Mouse (Mus musculus): ENCODE measurements around the gene Tes3-ps. TPM values are rescaled to one million over a fixed set of nuclear protein-coding genes. Genes with fewer than 3 reads are reported as not detected.
A peak's percentile ranks its signal among the peaks of the same experiment; 100 is the strongest.

The Tes3-ps gene
- total RNA-seq (2022) = 1 to 10 TPM in 2 of 4 experiments, under 1 TPM in 2; 0.73 to 1.3 (median 1.0) TPM

- DNase-seq (ENCODE audit: low spot score) = no peak
Observed at GRCm38 (mm10) chr13:49492376-49493368, at the start of gene Tes3-ps. Gene Tes3-ps (plus strand): TSS chr13:49493318.

- no peak for DNase-seq (ENCODE audit: low spot score)
Observed at GRCm38 (mm10) chr13:49444451-49444850, 48.7 kb upstream of the Tes3-ps start.

- DNase-seq (ENCODE audit: low spot score) = peak; percentile 86
Observed at GRCm38 (mm10) chr13:49449318-49449749, 43.8 kb upstream of the Tes3-ps start.

GRCm38 (mm10) chr13:49460276-49460675 is 32.8 kb upstream of the Tes3-ps start:
- DNase-seq (ENCODE audit: low spot score) = no peak

- DNase-seq (ENCODE audit: low spot score) = peak; percentile 56
Observed at GRCm38 (mm10) chr13:49460692-49461414, 32.3 kb upstream of the Tes3-ps start.

GRCm38 (mm10) chr13:49461458-49462132 is 31.5 kb upstream of the Tes3-ps start:
- peak; percentile 35 for DNase-seq (ENCODE audit: low spot score)

- DNase-seq (ENCODE audit: low spot score) = no peak
Observed at GRCm38 (mm10) chr13:49462921-49463320, 30.2 kb upstream of the Tes3-ps start.

- DNase-seq (ENCODE audit: low spot score) = no peak
Observed at GRCm38 (mm10) chr13:49465875-49466274, 27.2 kb upstream of the Tes3-ps start.

- DNase-seq (ENCODE audit: low spot score) = peak; percentile 65
Observed at GRCm38 (mm10) chr13:49466393-49467075, 26.6 kb upstream of the Tes3-ps start.

GRCm38 (mm10) chr13:49467585-49467984 is 25.5 kb upstream of the Tes3-ps start:
- no peak for DNase-seq (ENCODE audit: low spot score)

GRCm38 (mm10) chr13:49469002-49469401 is 24.1 kb upstream of the Tes3-ps start:
- no peak for DNase-seq (ENCODE audit: low spot score)

- DNase-seq (ENCODE audit: low spot score) = no peak
Observed at GRCm38 (mm10) chr13:49470319-49470718, 22.8 kb upstream of the Tes3-ps start.

GRCm38 (mm10) chr13:49470806-49471205 is 22.3 kb upstream of the Tes3-ps start:
- peak; percentile 69 for DNase-seq (ENCODE audit: low spot score)

GRCm38 (mm10) chr13:49471981-49472675 is 21.0 kb upstream of the Tes3-ps start:
- DNase-seq (ENCODE audit: low spot score) = no peak

GRCm38 (mm10) chr13:49472676-49473005 is 20.5 kb upstream of the Tes3-ps start:
- DNase-seq (ENCODE audit: low spot score) = no peak

- no peak for DNase-seq (ENCODE audit: low spot score)
Observed at GRCm38 (mm10) chr13:49477887-49478286, 15.2 kb upstream of the Tes3-ps start.

- DNase-seq (ENCODE audit: low spot score) = no peak
Observed at GRCm38 (mm10) chr13:49478851-49479374, 14.2 kb upstream of the Tes3-ps start.

- peak; percentile 54 for DNase-seq (ENCODE audit: low spot score)
Observed at GRCm38 (mm10) chr13:49479399-49479798, 13.7 kb upstream of the Tes3-ps start.

- DNase-seq (ENCODE audit: low spot score) = peak; percentile 90
Observed at GRCm38 (mm10) chr13:49480057-49480456, 13.1 kb upstream of the Tes3-ps start.

GRCm38 (mm10) chr13:49480551-49480950 is 12.6 kb upstream of the Tes3-ps start:
- DNase-seq (ENCODE audit: low spot score) = no peak
